Mouse (Mus musculus): ENCODE results near the gene Serinc4. TPM values are rescaled to one million over a fixed set of nuclear protein-coding genes. Genes with fewer than 3 reads are reported as not detected.

Gene Serinc4
- total and polyA plus RNA-seq, 3 experiments, result 0.38 to 1.2 TPM; not detected in 1

DNA sequence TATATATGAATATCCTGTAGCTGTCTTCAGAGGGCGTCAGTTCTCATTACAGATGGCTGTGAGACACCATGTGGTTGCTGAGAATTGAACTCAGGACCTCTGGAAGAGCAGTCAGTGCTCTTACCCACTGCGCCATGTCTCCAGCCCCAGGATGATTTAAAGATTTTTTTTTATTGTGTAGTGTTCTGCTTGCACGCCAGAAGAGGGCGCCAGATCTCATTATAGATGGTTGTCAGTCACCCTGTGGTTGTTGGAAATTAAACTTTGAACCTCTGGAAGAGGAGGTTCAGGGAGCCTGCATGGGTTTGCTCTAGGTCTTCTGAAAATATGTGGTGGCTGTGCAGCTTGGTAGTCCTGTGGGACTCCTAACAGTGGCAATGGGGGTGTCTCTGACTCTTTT lies 48.4 kb downstream of the Serinc4 start (continued):
- TF ChIP-seq TAL1 (IDR thresholded peaks at IDR 0.05; ENCODE audit: low read length) (no peak), NRF1 (IDR thresholded peaks at IDR 0.05; ENCODE audit: insufficient read depth, low read depth, low read length, poor library complexity, severe bottlenecking) (no peak), CHD1 (IDR thresholded peaks at IDR 0.05; ENCODE audit: low read depth, low read length) (no peak), ZMIZ1 (IDR thresholded peaks at IDR 0.05; ENCODE audit: low read depth, low read length) (no peak), UBTF (IDR thresholded peaks at IDR 0.05; ENCODE audit: borderline replicate concordance, insufficient read depth, low read depth, low read length) (no peak), MAFK (IDR thresholded peaks at IDR 0.05; ENCODE audit: borderline replicate concordance, low read depth, low read length) (no peak), ELF1 (IDR thresholded peaks at IDR 0.05; ENCODE audit: low read depth, low read length) (no peak), SMC3 (IDR thresholded peaks at IDR 0.05; ENCODE audit: low read depth, low read length) (peak; percentile 68), MAX (IDR thresholded peaks at IDR 0.05; ENCODE audit: low read length) (no peak), CHD2 (IDR thresholded peaks at IDR 0.05; ENCODE audit: low read length) (no peak), CTCF (IDR thresholded peaks at IDR 0.05 in 2 of 3, conservative IDR thresholded peaks at IDR 0.05 in 1 of 3; ENCODE audit: control insufficient read depth in 1 of 3, insufficient read depth in 1 of 3, low read depth in 2 of 3, low read length in 3 of 3, poor library complexity in 1 of 3, severe bottlenecking in 1 of 3) (peak; percentile 50 to 73 (median 55)), HCFC1 (IDR thresholded peaks at IDR 0.05; ENCODE audit: low read depth, low read length) (no peak), POLR2AphosphoS5 (IDR thresholded peaks at IDR 0.05; ENCODE audit: borderline replicate concordance, low read depth, low read length) (no peak), TCF12 (IDR thresholded peaks at IDR 0.05; ENCODE audit: low read depth, low read length) (no peak), RCOR1 (IDR thresholded peaks at IDR 0.05; ENCODE audit: low read depth, low read length) (no peak), POLR2AphosphoS2 (IDR thresholded peaks at IDR 0.05; ENCODE audit: low read length) (no peak), ZNF384 (IDR thresholded peaks at IDR 0.05; ENCODE audit: low read depth, low read length) (peak; percentile 94)

GRCm38 (mm10) chr2:121403296-121403695 lies 53.3 kb downstream of the Serinc4 start:
- H3K36me3 ChIP-seq (ENCODE audit: control insufficient read depth in 1 of 2, insufficient read depth in 2 of 2, low read length in 2 of 2), result no peaks in the 10 kb centered on the region; a peak in 1 of 4 replicates
- no peaks in the 10 kb centered on the region for H3K27me3 ChIP-seq (ENCODE audit: control insufficient read depth in 1 of 2, insufficient read depth in 2 of 2, low read length in 2 of 2)
- no peaks in the 10 kb centered on the region for H3K4me1 ChIP-seq (ENCODE audit: control insufficient read depth in 1 of 2, insufficient read depth in 2 of 2, low read length in 2 of 2)
- H3K9ac ChIP-seq (ENCODE audit: control insufficient read depth, low read depth, low read length, poor library complexity, severe bottlenecking), result no peak overlapping the region
- H3K4me3 ChIP-seq (ENCODE audit: control insufficient read depth in 1 of 2, insufficient read depth in 1 of 2, low read depth in 2 of 2, low read length in 2 of 2), result no peak overlapping the region
- no peaks in the 10 kb centered on the region for H3K9me3 ChIP-seq (replicated peaks; ENCODE audit: insufficient read depth, low read length)
- no peak for DNase-seq (ENCODE audit: low read depth, low spot score)
- H3K27ac ChIP-seq (ENCODE audit: control insufficient read depth, low read depth, low read length), result no peak overlapping the region
- no peaks in the 10 kb centered on the region for H3K79me2 ChIP-seq (ENCODE audit: control insufficient read depth, insufficient read depth, low read length, poor library complexity)
- TF ChIP-seq TCF12 (IDR thresholded peaks at IDR 0.05; ENCODE audit: low read depth, low read length) (no peak), ETS1 (IDR thresholded peaks at IDR 0.05; ENCODE audit: low read depth, low read length) (peak; percentile 70; the same call in 1 of the 2 replicates)

DNA sequence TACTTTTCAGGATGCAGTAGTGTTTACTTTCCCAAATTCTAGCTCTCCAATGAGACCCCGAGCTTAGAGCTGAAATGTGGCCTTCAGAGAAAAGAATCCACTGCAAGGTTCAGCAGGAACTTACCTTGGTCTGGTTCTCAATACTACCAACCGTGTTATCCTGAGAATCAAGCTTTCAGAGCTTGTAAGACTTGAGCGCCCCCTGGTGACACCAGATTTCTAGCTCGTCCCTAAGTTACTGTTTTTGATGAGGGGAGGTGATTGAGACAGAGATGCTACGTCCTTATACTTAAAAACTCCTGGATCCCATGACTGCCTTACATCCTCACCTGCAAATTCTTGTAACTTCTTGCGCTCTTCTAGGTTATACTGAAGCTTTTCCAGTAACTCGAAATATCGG lies 60.0 kb downstream of the Serinc4 start:
- Histone ChIP-seq H3K9me3 (replicated peaks; ENCODE audit: insufficient read depth, low read length) (no peaks in the 10 kb centered on the region), H3K36me3 (ENCODE audit: control insufficient read depth in 1 of 2, insufficient read depth in 2 of 2, low read length in 2 of 2) (no peaks in the 10 kb centered on the region), H3K4me1 (ENCODE audit: control insufficient read depth in 1 of 2, insufficient read depth in 2 of 2, low read length in 2 of 2) (no peaks in the 10 kb centered on the region), H3K79me2 (ENCODE audit: control insufficient read depth, insufficient read depth, low read length, poor library complexity) (no peaks in the 10 kb centered on the region), H3K9ac (ENCODE audit: control insufficient read depth, low read depth, low read length, poor library complexity, severe bottlenecking) (no peak overlapping the region), H3K4me3 (ENCODE audit: control insufficient read depth in 1 of 2, insufficient read depth in 1 of 2, low read depth in 2 of 2, low read length in 2 of 2) (no peak overlapping the region), H3K27ac (ENCODE audit: control insufficient read depth, low read depth, low read length) (no peak overlapping the region), H3K27me3 (ENCODE audit: control insufficient read depth in 1 of 2, insufficient read depth in 2 of 2, low read length in 2 of 2) (no peaks in the 10 kb centered on the region)
- no peak for TF ChIP-seq GATA1 (IDR thresholded peaks at IDR 0.05; ENCODE audit: low read depth, low read length)
- peak; percentile 68 for TF ChIP-seq SMC3 (IDR thresholded peaks at IDR 0.05; ENCODE audit: low read depth, low read length)
- TF ChIP-seq RAD21 (IDR thresholded peaks at IDR 0.05; ENCODE audit: low read depth, low read length), result peak; percentile 76
- no peak for TF ChIP-seq GABPA (IDR thresholded peaks at IDR 0.05; ENCODE audit: low read depth, low read length)
- TF ChIP-seq CTCF (IDR thresholded peaks at IDR 0.05 in 2 of 3, conservative IDR thresholded peaks at IDR 0.05 in 1 of 3; ENCODE audit: control insufficient read depth in 1 of 3, insufficient read depth in 1 of 3, low read depth in 2 of 3, low read length in 3 of 3, poor library complexity in 1 of 3, severe bottlenecking in 1 of 3), result peak; percentile 60 to 84 (median 76)
- no peak for TF ChIP-seq MYC (IDR thresholded peaks at IDR 0.05; ENCODE audit: low read depth, low read length)
- peak; percentile 47 for TF ChIP-seq ZC3H11A (IDR thresholded peaks at IDR 0.05; ENCODE audit: low read depth, low read length)
- peak; percentile 87 for DNase-seq (ENCODE audit: low read depth, low spot score)
